16 mouse cellular contexts compared by ENCODE assay signal in genomic region chr17:84576621-84577293, GRCm38 (mm10).
"Had no signal": no experiment of that assay in that cellular context is flagged by ENCODE, and none has a peak within 500 bp of the region (broad histone marks: within the 10 kb centered on the region; RNA-seq: fewer than 3 reads in every experiment).

No protein-coding gene starts in this region.

- H3K27ac ChIP-seq: limb, embryonic 15.5 days; liver, embryonic 12.5 days; midbrain, embryonic 15.5 days; neural tube, embryonic 13.5 days had no signal

- H3K4me3 ChIP-seq: limb, embryonic 15.5 days; liver, embryonic 12.5 days; megakaryocyte, embryonic 14.5 days; midbrain, embryonic 15.5 days; neural tube, embryonic 13.5 days had no signal

- H3K36me3 ChIP-seq: liver, embryonic 12.5 days; midbrain, embryonic 15.5 days; neural tube, embryonic 13.5 days had no signal

- DNase-seq: kidney, adult 9 months; kidney, postnatal 25 days; left cerebral cortex, postnatal 4 days; lung, embryonic 14.5 days; lung, postnatal 10 days; lung, postnatal 4 days; right cerebral cortex, adult 18-20 months; right cerebral cortex, postnatal 25 days; thymus, postnatal 36 days had no signal

- H3K4me1 ChIP-seq: liver, embryonic 12.5 days; midbrain, embryonic 15.5 days; neural tube, embryonic 13.5 days had no signal

- ATAC-seq: intestine, postnatal 0 days; liver, embryonic 12.5 days; midbrain, embryonic 15.5 days had no signal

- H3K9me3 ChIP-seq: limb, embryonic 15.5 days; liver, embryonic 12.5 days; megakaryocyte, embryonic 14.5 days; midbrain, embryonic 15.5 days; neural tube, embryonic 13.5 days had no signal

- H3K27me3 ChIP-seq: limb, embryonic 15.5 days; liver, embryonic 12.5 days; midbrain, embryonic 15.5 days; neural tube, embryonic 13.5 days had no signal

- H3K9ac ChIP-seq: limb, embryonic 15.5 days; liver, embryonic 12.5 days; lung, embryonic 14.5 days; midbrain, embryonic 15.5 days; neural tube, embryonic 13.5 days had no signal

- H3K4me2 ChIP-seq: limb, embryonic 15.5 days; liver, embryonic 12.5 days; lung, embryonic 14.5 days; midbrain, embryonic 11.5 days; midbrain, embryonic 15.5 days; neural tube, embryonic 13.5 days had no signal
